Mouse (Mus musculus) thymus, adult 2 months (tissue): ENCODE results near the gene Rrp7a. TPM values are rescaled to one million over a fixed set of nuclear protein-coding genes. Genes with fewer than 3 reads are reported as not detected.
A peak's percentile ranks its signal among the peaks of the same experiment; 100 is the strongest.

ENCODE experiments used
- DNase-seq: peaks from one replicate; pipeline ENCODE4 v3.0.0; 2021
- H3K27ac ChIP-seq: fragments of 200-500 bp; 2 replicates; pipeline ENCODE4 v1.5.1; 2012; ENCODE audit warnings: low read length, control low read depth; ENCODE audit not compliant: control insufficient read depth, insufficient read depth
- H3K27me3 ChIP-seq: fragments of 200-500 bp; 2 replicates; pipeline ENCODE4 v1.6.1; 2012; ENCODE audit warnings: mild to moderate bottlenecking, low read length, moderate library complexity, mixed read lengths; ENCODE audit not compliant: control insufficient read depth, insufficient read depth
- H3K36me3 ChIP-seq: fragments of 200-500 bp; 2 replicates; pipeline ENCODE4 v1.6.1; 2012; ENCODE audit warnings: mild to moderate bottlenecking, low read length, moderate library complexity; ENCODE audit not compliant: control insufficient read depth, insufficient read depth
- H3K4me1 ChIP-seq: fragments of 200-500 bp; replicated peaks from 2 replicates; pipeline ENCODE4 v1.6.1; 2012; ENCODE audit warnings: low read length; ENCODE audit not compliant: control insufficient read depth, insufficient read depth
- H3K4me3 ChIP-seq: fragments of 200-500 bp; 2 replicates; pipeline ENCODE4 v1.5.1; 2012; ENCODE audit warnings: mild to moderate bottlenecking, low read length, control low read depth, moderate library complexity; ENCODE audit not compliant: control insufficient read depth, insufficient read depth
- CTCF ChIP-seq: fragments of 200-500 bp; IDR thresholded peaks from 2 replicates; pipeline ENCODE4 v1.5.1; 2012; ENCODE audit warnings: mild to moderate bottlenecking, control low read depth, low read length, moderate library complexity, borderline replicate concordance; ENCODE audit not compliant: control insufficient read depth, poor library complexity, insufficient read depth; ENCODE audit errors: extremely low read depth
- POLR2A ChIP-seq: fragments of 200-500 bp; IDR thresholded peaks from 2 replicates; pipeline ENCODE4 v1.6.1; 2012; ENCODE audit warnings: mild to moderate bottlenecking, low read length, control low read depth, moderate library complexity; ENCODE audit not compliant: control insufficient read depth, poor library complexity, insufficient read depth; ENCODE audit errors: extremely low read depth
- WGBS: fragments of 180-500 bp; shearing (Covaris S2); methylation state at CpG from one replicate; pipeline ENCODE4 v1.1.7; 2018; 5-methylcytosine and 5-hydroxymethylcytosine counted together
- polyA plus RNA-seq: library from polyadenylated mRNA; depleted of rRNA; stranded (reverse); fragments of >200 nt; gene quantifications from 2 replicates; pipeline ENCODE4 v1.2.3, GENCODE M21; 2012; rRNA removed

Gene Rrp7a
- polyA plus RNA-seq, 1 experiment = 168 TPM

DNA sequence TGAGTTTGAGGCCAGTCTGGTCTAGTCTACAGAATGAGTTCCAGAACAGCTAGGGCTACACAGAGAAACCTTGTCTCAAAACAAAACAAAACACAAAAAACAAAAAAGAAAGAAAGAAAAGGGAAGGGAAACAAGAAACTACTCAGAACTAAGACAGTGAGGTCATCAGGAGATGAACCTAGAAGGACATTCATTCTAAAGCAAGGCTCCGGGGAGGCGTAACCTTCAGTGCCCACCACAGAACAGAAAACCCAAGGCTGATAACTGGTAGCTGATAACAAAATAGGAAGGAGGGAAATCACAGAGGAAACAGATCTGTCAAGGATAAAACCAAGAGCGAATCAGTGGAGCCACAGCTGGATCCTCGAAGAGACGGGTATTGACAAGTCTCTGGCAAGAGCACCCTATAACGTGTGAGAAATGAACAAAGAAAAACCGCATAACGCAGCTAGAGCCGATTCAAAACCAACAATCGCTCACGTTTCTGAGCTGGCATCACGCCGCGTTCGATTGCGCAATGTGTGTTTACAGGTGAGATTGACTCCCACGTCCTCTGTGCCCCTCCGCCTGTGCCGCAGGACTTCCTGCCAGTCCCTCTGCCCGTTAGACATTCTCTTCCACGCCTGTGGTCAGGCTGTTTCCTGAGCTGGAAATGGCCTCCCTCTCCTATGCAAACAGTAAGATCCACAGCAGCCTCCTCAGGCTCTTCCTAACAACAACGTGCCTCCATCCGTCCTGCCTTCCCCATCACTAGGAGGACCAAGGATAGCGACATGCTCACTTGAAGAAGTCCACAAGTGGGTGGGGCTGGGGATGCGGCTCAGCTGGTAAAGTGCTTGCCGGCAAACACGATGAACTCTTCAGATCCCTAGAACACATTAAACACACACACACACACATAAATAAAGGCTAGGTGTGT is 46.7 kb downstream of the Rrp7a start:
- H3K27me3 ChIP-seq = no peaks in the 10 kb centered on the region
- TF ChIP-seq POLR2A = no peak
- no peak for TF ChIP-seq CTCF
- no peak overlapping the region for H3K4me3 ChIP-seq
- peaks cover 7% of the 10 kb centered on the region for H3K4me1 ChIP-seq
- 2% methylated on average over 27 of the region's 27 CpGs for WGBS
- peak; percentile 15 for DNase-seq
- no peak overlapping the region for H3K27ac ChIP-seq
- H3K36me3 ChIP-seq = no peaks in the 10 kb centered on the region

DNA sequence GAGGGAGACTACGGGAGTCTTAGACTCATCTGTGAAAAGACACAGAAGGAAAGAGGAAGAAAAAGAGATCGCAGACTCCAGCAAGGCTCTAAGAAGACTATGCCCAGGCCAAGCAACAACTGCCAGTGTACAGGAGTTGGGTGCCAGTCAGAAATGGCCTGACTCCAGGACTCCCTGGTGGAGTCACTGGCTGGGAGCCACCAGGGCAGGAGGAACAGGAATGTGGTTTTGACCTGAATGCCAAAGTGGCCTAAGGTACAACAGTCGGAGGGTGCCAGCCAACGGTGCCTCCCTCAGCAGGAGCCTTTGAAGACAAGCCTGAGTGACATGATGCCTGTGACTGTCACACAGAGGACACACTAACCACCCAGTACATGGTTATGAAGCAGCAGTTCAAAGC is 48.4 kb downstream of the Rrp7a start:
- H3K36me3 ChIP-seq = no peaks in the 10 kb centered on the region
- TF ChIP-seq POLR2A = no peak
- no peak for TF ChIP-seq CTCF

GRCm38 (mm10) chr15:83071752-83072151 is 50.8 kb downstream of the Rrp7a start:
- Histone ChIP-seq H3K4me1 (peaks cover 5% of the 10 kb centered on the region), H3K4me3 (no peak overlapping the region), H3K36me3 (no peaks in the 10 kb centered on the region), H3K27me3 (no peaks in the 10 kb centered on the region), H3K27ac (no peak overlapping the region)
- 95% methylated on average over 5 of the region's 5 CpGs for WGBS
- no peak for DNase-seq
- TF ChIP-seq CTCF = no peak
- no peak for TF ChIP-seq POLR2A

More for the DNA sequence above, 48.4 kb downstream of the Rrp7a start:
- H3K4me3 ChIP-seq = no peak overlapping the region
- WGBS = 77% methylated on average over 4 of the region's 4 CpGs
- no peaks in the 10 kb centered on the region for H3K27me3 ChIP-seq
- no peak for DNase-seq
- peaks cover 5% of the 10 kb centered on the region for H3K4me1 ChIP-seq
- no peak overlapping the region for H3K27ac ChIP-seq

DNA sequence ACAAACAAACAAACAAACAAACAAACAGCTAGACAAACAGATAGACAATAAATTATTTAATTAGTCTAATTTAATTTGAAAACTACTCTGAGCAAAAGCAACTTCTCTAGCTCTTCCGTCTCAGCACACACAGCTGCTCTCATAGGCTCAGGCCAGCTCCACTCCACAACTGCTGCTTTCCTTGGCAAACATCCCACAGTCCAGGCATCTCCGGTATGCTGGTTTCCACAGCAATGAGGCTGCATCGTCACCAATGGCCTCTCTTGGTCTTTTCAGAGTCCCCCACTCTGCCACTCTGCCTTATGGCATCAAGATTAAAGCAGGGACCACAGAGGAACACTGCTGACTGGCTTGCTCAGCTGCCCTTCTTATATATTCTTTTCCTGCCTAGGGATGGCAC is 51.7 kb downstream of the Rrp7a start:
- Histone ChIP-seq H3K36me3 (no peaks in the 10 kb centered on the region), H3K27me3 (no peaks in the 10 kb centered on the region), H3K4me1 (peaks cover 2% of the 10 kb centered on the region), H3K27ac (no peak overlapping the region), H3K4me3 (no peak overlapping the region)
- no peak for DNase-seq
- TF ChIP-seq CTCF (no peak), POLR2A (no peak)
- WGBS = 93% methylated on average over 3 of the region's 3 CpGs

- Histone ChIP-seq H3K27me3 (no peaks in the 10 kb centered on the region), H3K4me1 (no peaks in the 10 kb centered on the region), H3K36me3 (no peaks in the 10 kb centered on the region), H3K27ac (no peak overlapping the region), H3K4me3 (no peak overlapping the region)
- WGBS = 94% methylated on average over 5 of the region's 5 CpGs
- TF ChIP-seq POLR2A = no peak
- no peak for TF ChIP-seq CTCF
- DNase-seq = no peak
Observed at GRCm38 (mm10) chr15:83068270-83068669, 54.3 kb downstream of the Rrp7a start.

GRCm38 (mm10) chr15:83065543-83065942 is 57.1 kb downstream of the Rrp7a start:
- no peak for DNase-seq
- TF ChIP-seq POLR2A (no peak), CTCF (no peak)
- no peaks in the 10 kb centered on the region for H3K27me3 ChIP-seq
- H3K27ac ChIP-seq = no peak overlapping the region
- H3K4me1 ChIP-seq = peaks cover 3% of the 10 kb centered on the region
- WGBS = 60% methylated on average over 4 of the region's 4 CpGs
- no peaks in the 10 kb centered on the region for H3K36me3 ChIP-seq
- no peak overlapping the region for H3K4me3 ChIP-seq

Other genes starting within 250 kb of the Rrp7a start
- 48.7 and 69.3 TPM in 2 replicates for gene Tcf20, start 134.9 kb downstream of the Rrp7a start, polyA plus RNA-seq
- gene Nfam1, start 89.5 kb downstream of the Rrp7a start, polyA plus RNA-seq = 8.1 and 9.8 TPM in 2 replicates
- gene Serhl, start 33.3 kb downstream of the Rrp7a start, polyA plus RNA-seq = 64.9 and 82.9 TPM in 2 replicates
- gene Poldip3, start 26.6 kb upstream of the Rrp7a start, polyA plus RNA-seq = 108 and 123 TPM in 2 replicates
- gene Cyb5r3, start 49.8 kb upstream of the Rrp7a start, polyA plus RNA-seq = 60.5 and 61.7 TPM in 2 replicates
- 5.4 and 6.4 TPM in 2 replicates for gene A4galt, start 129.0 kb upstream of the Rrp7a start, polyA plus RNA-seq
- 15.0 and 23.0 TPM in 2 replicates for gene Arfgap3, start 227.4 kb upstream of the Rrp7a start, polyA plus RNA-seq